Mouse (Mus musculus): ENCODE results near the gene Taok1.

GRCm38 (mm10) chr11:77545261-77545660, 62.4 kb downstream of the Taok1 start:
- TF ChIP-seq USF1 (IDR thresholded peaks at IDR 0.05; ENCODE audit: low read depth) = no peak
- no peak for TF ChIP-seq POLR2A (IDR thresholded peaks at IDR 0.05; ENCODE audit: insufficient read length, low read depth)

Data from myocyte (in vitro differentiated cells).